Comparison of ENCODE assay signal across 8 mouse cellular contexts in the genomic region with DNA sequence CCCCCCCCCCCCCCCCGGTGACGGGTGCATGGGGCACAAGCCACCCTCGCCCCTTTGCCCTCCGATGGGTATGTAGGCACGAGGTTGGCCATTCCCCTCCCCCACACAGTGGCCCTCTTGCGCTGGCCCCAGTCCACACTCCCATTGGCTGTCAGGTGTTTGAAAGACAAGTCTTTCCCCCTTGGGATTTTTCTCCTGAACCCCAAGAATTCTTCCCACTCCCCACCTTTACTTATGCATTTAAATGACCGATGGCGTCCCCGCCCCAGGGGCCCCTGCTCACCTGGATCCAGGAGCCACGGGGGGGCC. TPM values are rescaled to one million over a fixed set of nuclear protein-coding genes. Genes with fewer than 3 reads are reported as not detected.
DNase-seq lines count a peak whose midpoint lies in the region; ATAC-seq and TF ChIP-seq lines count a peak whose summit lies in the region.

No protein-coding gene starts in this region.

- 3% methylated on average over 9 of the region's 10 CpGs for WGBS in forebrain, embryonic 10.5 days
- under 1% methylated on average over 10 of the region's 10 CpGs for WGBS in intestine, embryonic 14.5 days
- WGBS in liver, adult 2 months: 3% methylated on average over 8 of the region's 10 CpGs

- peak overlapping the region; percentile 100 for H3K27ac ChIP-seq in left cerebral cortex, adult 2 months
- H3K27ac ChIP-seq in forebrain, embryonic 10.5 days: peak overlapping the region; percentile 100
- H3K27ac ChIP-seq in intestine, embryonic 14.5 days (ENCODE audit: low read depth): peak overlapping the region; percentile 100
- peak overlapping the region; percentile 95 for H3K27ac ChIP-seq in liver, adult 2 months (replicated peaks; ENCODE audit: insufficient read depth, low read depth, low read length)

- peak in 1 of 2 experiments; percentile 61 for DNase-seq in left cerebral cortex, adult 2 months (ENCODE audit: extremely low spot score in 1 of 2, low spot score in 2 of 2)
- no peak for DNase-seq in left cerebral cortex, postnatal 25 days (ENCODE audit: low spot score in 2 of 2)
- DNase-seq in adrenal gland, postnatal 4 days (ENCODE audit: low spot score in 2 of 2): peak; percentile 20 to 47
- DNase-seq in forebrain, embryonic 10.5 days (ENCODE audit: extremely low spot score, low spot score): no peak
- DNase-seq in intestine, embryonic 14.5 days (ENCODE audit: low spot score): no peak
- DNase-seq in liver, adult 2 months (ENCODE audit: extremely low read depth, low read depth, low spot score): peak; percentile 75

- peaks cover 24% of the 10 kb centered on the region for H3K79me2 ChIP-seq in liver, adult 2 months (ENCODE audit: control insufficient read depth, insufficient read depth, low read length)
- H3K79me2 ChIP-seq in myocyte (ENCODE audit: control insufficient read depth, insufficient read depth): peaks cover 60% of the 10 kb centered on the region

- peak overlapping the region; percentile 37 for H3ac ChIP-seq in myocyte (ENCODE audit: control insufficient read depth, insufficient read length)

- no peak for TF ChIP-seq POLR2A in liver, adult 2 months (IDR thresholded peaks at IDR 0.05; ENCODE audit: extremely low read depth, insufficient read depth, low read length)
- peak; percentile 65 for TF ChIP-seq POLR2A in myocyte (IDR thresholded peaks at IDR 0.05; ENCODE audit: insufficient read length, low read depth)

- H3K4me3 ChIP-seq in left cerebral cortex, adult 2 months: peak overlapping the region; percentile 81
- H3K4me3 ChIP-seq in forebrain, embryonic 10.5 days: peak overlapping the region; percentile 95
- H3K4me3 ChIP-seq in intestine, embryonic 14.5 days (ENCODE audit: low read depth, low read length): peak overlapping the region; percentile 95
- H3K4me3 ChIP-seq in liver, adult 2 months (ENCODE audit: insufficient read depth, low read depth, low read length): peak overlapping the region; percentile 90
- peak overlapping the region; percentile 99 for H3K4me3 ChIP-seq in myocyte

- no peak; the same call in 1 of the 2 replicates for ATAC-seq in intestine, embryonic 14.5 days (replicated peaks; ENCODE audit: low FRiP score, low TSS enrichment, low read depth)
- ATAC-seq in granulocyte monocyte progenitor cell, adult 5-6 weeks (replicated peaks; ENCODE audit: poor library complexity, severe bottlenecking): no peak

- H3K4me1 ChIP-seq in forebrain, embryonic 10.5 days: peaks cover 46% of the 10 kb centered on the region
- H3K4me1 ChIP-seq in intestine, embryonic 14.5 days (replicated peaks; ENCODE audit: control insufficient read depth, insufficient read depth, low read length): peaks cover 18% of the 10 kb centered on the region; the same call in 1 of the 2 replicates
- peaks cover 7% of the 10 kb centered on the region for H3K4me1 ChIP-seq in liver, adult 2 months (ENCODE audit: control insufficient read depth, insufficient read depth, low read length)

- intact Hi-C loops in left cerebral cortex, adult 2 months (cut with DNase I): loop anchor here (5.0 to 10.0 kb wide), 2 partner anchors 465 to 773 kb away; partner anchors contain the start of genes C2, Ehmt2 and Gpsm3
- intact Hi-C loops in left cerebral cortex, postnatal 25 days (cut with DNase I): loop anchor here (1.0 to 5.0 kb wide), 2 partner anchors 465 to 505 kb away; partner anchors contain the start of genes Ppt2 and Prrt1

- H3K27me3 ChIP-seq in forebrain, embryonic 10.5 days (ENCODE audit: poor library complexity, severe bottlenecking): no peaks in the 10 kb centered on the region
- H3K27me3 ChIP-seq in intestine, embryonic 14.5 days (replicated peaks; ENCODE audit: control insufficient read depth, insufficient read depth, low read length): no peaks in the 10 kb centered on the region
- no peaks in the 10 kb centered on the region for H3K27me3 ChIP-seq in liver, adult 2 months (ENCODE audit: control insufficient read depth, insufficient read depth, low read length)
- H3K27me3 ChIP-seq in myocyte (ENCODE audit: control insufficient read depth, insufficient read depth, insufficient read length): no peaks in the 10 kb centered on the region

- peak overlapping the region; percentile 96 for H3K9ac ChIP-seq in intestine, embryonic 14.5 days (ENCODE audit: low read length)
- peak overlapping the region; percentile 95 for H3K9ac ChIP-seq in liver, adult 2 months (ENCODE audit: low read depth, low read length)

- H3K36me3 ChIP-seq in forebrain, embryonic 10.5 days (replicated peaks): peaks cover 32% of the 10 kb centered on the region
- H3K36me3 ChIP-seq in intestine, embryonic 14.5 days (ENCODE audit: control insufficient read depth, insufficient read depth, low read length): peaks cover 21% of the 10 kb centered on the region
- H3K36me3 ChIP-seq in liver, adult 2 months (ENCODE audit: control insufficient read depth, insufficient read depth, low read length): peaks cover 14% of the 10 kb centered on the region
- H3K36me3 ChIP-seq in myocyte (ENCODE audit: control insufficient read depth, insufficient read depth): peaks cover 12% of the 10 kb centered on the region

- no peak for TF ChIP-seq CTCF in left cerebral cortex, adult 2 months (IDR thresholded peaks at IDR 0.05)
- TF ChIP-seq CTCF in liver, adult 2 months (IDR thresholded peaks at IDR 0.05; ENCODE audit: low read depth, low read length): no peak

- peak overlapping the region; percentile 97 for H3K4me2 ChIP-seq in intestine, embryonic 14.5 days (ENCODE audit: low read length)
- H3K4me2 ChIP-seq in myocyte (ENCODE audit: low read depth): peak overlapping the region; percentile 52

- H3K9me3 ChIP-seq in forebrain, embryonic 10.5 days: no peaks in the 10 kb centered on the region
- no peaks in the 10 kb centered on the region for H3K9me3 ChIP-seq in intestine, embryonic 14.5 days (ENCODE audit: control insufficient read depth, low read length)

RNA-seq across cellular contexts. Expression of gene Brd2, which starts 0.6 kb away (rescaled TPM):
- 100 to 1,000 TPM; 177 to 179 TPM for total RNA-seq in left cerebral cortex, adult 2 months (2021)
- 100 to 1,000 TPM; 178 to 192 TPM for total RNA-seq in left cerebral cortex, postnatal 25 days (2021)
- total RNA-seq in adrenal gland, postnatal 4 days (2021): 100 to 1,000 TPM; 225 to 226 TPM
- 121 and 134 TPM in 2 replicates for polyA plus RNA-seq in forebrain, embryonic 10.5 days (2016; fragmentation: Nextera tagmentation; extraction: Ambion mirVana)
- 124 and 144 TPM in 2 replicates for polyA plus RNA-seq in intestine, embryonic 14.5 days (2014; fragmentation: Nextera tagmentation; extraction: Ambion mirVana)
- total RNA-seq in liver, adult 2 months (2014; rRNA removed): 39.0 and 53.2 TPM in 2 replicates
- polyA plus RNA-seq in liver, adult 2 months (2012; rRNA removed): 55.8 and 76.9 TPM in 2 replicates
- 90.1 TPM for polyA plus RNA-seq in myocyte (2012; fragmentation: generic; extraction: Trizol)
- total RNA-seq in granulocyte monocyte progenitor cell, adult 5-6 weeks (2014; fragmentation: Nextera tagmentation): 165 and 218 TPM in 2 replicates
- 273 and 284 TPM in 2 replicates for total RNA-seq in granulocyte monocyte progenitor cell, adult 5-6 weeks (2017)

RNA-seq across cellular contexts. Expression of gene H2-DMa, which starts 2.5 kb away (rescaled TPM):
- total RNA-seq in left cerebral cortex, adult 2 months (2021): 10 to 100 TPM; 23.3 to 28.2 TPM
- 10 to 100 TPM; 26.0 to 26.5 TPM for total RNA-seq in left cerebral cortex, postnatal 25 days (2021)
- 10 to 100 TPM; 11.2 to 11.7 TPM for total RNA-seq in adrenal gland, postnatal 4 days (2021)
- polyA plus RNA-seq in forebrain, embryonic 10.5 days (2016; fragmentation: Nextera tagmentation; extraction: Ambion mirVana): 4.5 and 6.9 TPM in 2 replicates
- polyA plus RNA-seq in intestine, embryonic 14.5 days (2014; fragmentation: Nextera tagmentation; extraction: Ambion mirVana): 11.0 and 13.5 TPM in 2 replicates
- total RNA-seq in liver, adult 2 months (2014; rRNA removed): 7.1 and 8.5 TPM in 2 replicates
- polyA plus RNA-seq in liver, adult 2 months (2012; rRNA removed): 8.3 and 13.1 TPM in 2 replicates
- polyA plus RNA-seq in myocyte (2012; fragmentation: generic; extraction: Trizol): 7.2 TPM
- 97.2 and 116 TPM in 2 replicates for total RNA-seq in granulocyte monocyte progenitor cell, adult 5-6 weeks (2014; fragmentation: Nextera tagmentation)
- total RNA-seq in granulocyte monocyte progenitor cell, adult 5-6 weeks (2017): 40.2 and 41.8 TPM in 2 replicates

RNA-seq across cellular contexts. Expression of gene H2-DMb2, which starts 21.3 kb away (rescaled TPM):
- total RNA-seq in left cerebral cortex, adult 2 months (2021): under 1 TPM; 0.56 to 0.59 TPM
- under 1 TPM; 0.46 to 0.92 TPM for total RNA-seq in left cerebral cortex, postnatal 25 days (2021)
- 1 to 10 TPM; 1.2 to 3.0 TPM for total RNA-seq in adrenal gland, postnatal 4 days (2021)
- 0.16 and 0.26 TPM in 2 replicates for polyA plus RNA-seq in forebrain, embryonic 10.5 days (2016; fragmentation: Nextera tagmentation; extraction: Ambion mirVana)
- 0.15 and 0.42 TPM in 2 replicates for polyA plus RNA-seq in intestine, embryonic 14.5 days (2014; fragmentation: Nextera tagmentation; extraction: Ambion mirVana)
- 0.74 and 1.7 TPM in 2 replicates for total RNA-seq in liver, adult 2 months (2014; rRNA removed)
- polyA plus RNA-seq in liver, adult 2 months (2012; rRNA removed): 1.1 and 3.1 TPM in 2 replicates
- not detected for polyA plus RNA-seq in myocyte (2012; fragmentation: generic; extraction: Trizol)
- total RNA-seq in granulocyte monocyte progenitor cell, adult 5-6 weeks (2014; fragmentation: Nextera tagmentation): 3.2 and 3.6 TPM in 2 replicates
- 3.8 and 7.1 TPM in 2 replicates for total RNA-seq in granulocyte monocyte progenitor cell, adult 5-6 weeks (2017)

RNA-seq across cellular contexts. Expression of gene H2-Oa, which starts 29.7 kb away (rescaled TPM):
- under 1 TPM in 1 of 2 experiments, not detected in 1; 0.47 TPM for total RNA-seq in left cerebral cortex, adult 2 months (2021)
- total RNA-seq in left cerebral cortex, postnatal 25 days (2021): under 1 TPM in 1 of 2 experiments, not detected in 1; 0.34 TPM
- under 1 TPM in 1 of 2 experiments, not detected in 1; 0.31 TPM for total RNA-seq in adrenal gland, postnatal 4 days (2021)
- 0.12 and 0.43 TPM in 2 replicates for polyA plus RNA-seq in forebrain, embryonic 10.5 days (2016; fragmentation: Nextera tagmentation; extraction: Ambion mirVana)
- 0.75 and 1.1 TPM in 2 replicates for polyA plus RNA-seq in intestine, embryonic 14.5 days (2014; fragmentation: Nextera tagmentation; extraction: Ambion mirVana)
- total RNA-seq in liver, adult 2 months (2014; rRNA removed): 0.28 and 0.47 TPM in 2 replicates
- polyA plus RNA-seq in liver, adult 2 months (2012; rRNA removed): 0.76 and 1.4 TPM in 2 replicates
- 0.07 TPM for polyA plus RNA-seq in myocyte (2012; fragmentation: generic; extraction: Trizol)
- total RNA-seq in granulocyte monocyte progenitor cell, adult 5-6 weeks (2014; fragmentation: Nextera tagmentation): 6.4 and 15.0 TPM in 2 replicates
- 1.7 and 7.6 TPM in 2 replicates for total RNA-seq in granulocyte monocyte progenitor cell, adult 5-6 weeks (2017)

RNA-seq across cellular contexts. Expression of gene H2-DMb1, which starts 31.0 kb away (rescaled TPM):
- total RNA-seq in left cerebral cortex, adult 2 months (2021): 1 to 10 TPM; 1.1 to 1.7 TPM
- total RNA-seq in left cerebral cortex, postnatal 25 days (2021): 1 to 10 TPM in 1 of 2 experiments, under 1 TPM in 1; 0.94 to 1.5 TPM
- 1 to 10 TPM; 1.9 to 3.8 TPM for total RNA-seq in adrenal gland, postnatal 4 days (2021)
- 0.24 and 0.81 TPM in 2 replicates for polyA plus RNA-seq in forebrain, embryonic 10.5 days (2016; fragmentation: Nextera tagmentation; extraction: Ambion mirVana)
- 1.7 and 1.8 TPM in 2 replicates for polyA plus RNA-seq in intestine, embryonic 14.5 days (2014; fragmentation: Nextera tagmentation; extraction: Ambion mirVana)
- total RNA-seq in liver, adult 2 months (2014; rRNA removed): 4.2 and 6.6 TPM in 2 replicates
- 8.3 and 14.5 TPM in 2 replicates for polyA plus RNA-seq in liver, adult 2 months (2012; rRNA removed)
- not detected for polyA plus RNA-seq in myocyte (2012; fragmentation: generic; extraction: Trizol)
- 55.3 and 56.9 TPM in 2 replicates for total RNA-seq in granulocyte monocyte progenitor cell, adult 5-6 weeks (2014; fragmentation: Nextera tagmentation)
- total RNA-seq in granulocyte monocyte progenitor cell, adult 5-6 weeks (2017): 47.9 and 48.5 TPM in 2 replicates

Comparison
In these comparisons a context has a peak if more than half of its experiments do, and no peak if none do; other contexts are left out.
1. DNase-seq: peak in adrenal gland, postnatal 4 days (2 of 2) and liver, adult 2 months (single experiment); none in left cerebral cortex, postnatal 25 days (0 of 2), forebrain, embryonic 10.5 days (single experiment) and intestine, embryonic 14.5 days (single experiment).
2. Peak in every context shown above with its lines, with median percentiles within 50 percentile points of each other: H3K27ac ChIP-seq and H3K4me3 ChIP-seq.